Mouse (Mus musculus) liver, embryonic 14.5 days (tissue): ENCODE results near the gene Ltc4s.

Experiments
- CTCF ChIP-seq: IDR thresholded peaks from 2 replicates; pipeline ENCODE4 v1.5.1; 2016; ENCODE audit warnings: antibody characterized with exemption, low read depth, control low read depth
- EP300 ChIP-seq: IDR thresholded peaks from 2 replicates; pipeline ENCODE4 v1.6.1; 2016; ENCODE audit warnings: antibody characterized with exemption, low read depth

DNA sequence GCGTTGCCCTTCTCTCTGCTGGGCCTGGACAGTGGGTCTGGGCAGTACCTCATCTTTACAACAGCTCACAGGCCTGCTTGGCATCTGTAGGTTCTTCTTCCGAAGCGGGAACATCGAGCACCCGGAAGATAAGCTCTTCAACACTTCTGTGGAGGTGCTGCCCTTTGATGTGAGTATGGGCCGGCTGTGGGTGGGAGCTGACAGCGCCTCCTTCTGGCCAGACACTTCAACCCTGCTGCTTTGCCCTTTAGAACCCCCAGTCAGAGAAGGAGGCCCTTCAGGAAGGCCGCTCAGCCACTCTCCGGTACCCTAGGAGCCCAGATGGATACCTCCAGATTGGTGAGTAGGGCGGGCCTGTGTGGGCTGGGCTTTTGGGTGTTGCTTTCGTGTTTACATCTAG lies 4.4 kb downstream of the Ltc4s start:
- TF ChIP-seq CTCF (peak; percentile 69), EP300 (no peak)
